Mouse (Mus musculus) midbrain, embryonic 16.5 days (tissue): ENCODE data around the gene Macrod1. TPM values are rescaled to one million over a fixed set of nuclear protein-coding genes. Genes with fewer than 3 reads are reported as not detected.
"Not testable (repeated sequence)": the region's sequence is repeated elsewhere in the genome, so short reads cannot be mapped to it uniquely, and the experiment has no call there.

Experiments used
- ATAC-seq: fragments of 200-750 bp; cut with Nextera tagmentation; 2 replicates; pipeline ENCODE4 v1.8.0; 2017; ENCODE audit warnings: moderate TSS enrichment
- H3K27ac ChIP-seq: fragments of 300-500 bp; sonication (generic); 2 replicates; pipeline ENCODE4 v1.5.1; 2014; ENCODE audit warnings: mild to moderate bottlenecking, low read length, mixed read lengths
- H3K27me3 ChIP-seq: fragments of 300-500 bp; sonication (generic); 2 replicates; pipeline ENCODE4 v1.6.1; 2014; ENCODE audit warnings: low read depth, low read length, mixed read lengths; ENCODE audit not compliant: control insufficient read depth, insufficient read depth
- H3K36me3 ChIP-seq: fragments of 300-500 bp; sonication (generic); 2 replicates; pipeline ENCODE4 v1.6.1; 2014; ENCODE audit warnings: mild to moderate bottlenecking, low read length, moderate library complexity, mixed read lengths; ENCODE audit not compliant: control insufficient read depth, insufficient read depth
- H3K4me1 ChIP-seq: fragments of 300-500 bp; sonication (generic); 2 replicates; pipeline ENCODE4 v1.6.1; 2014; ENCODE audit warnings: mild to moderate bottlenecking, low read length, mixed read lengths; ENCODE audit not compliant: control insufficient read depth, insufficient read depth
- H3K4me2 ChIP-seq: fragments of 300-500 bp; sonication (generic); 2 replicates; pipeline ENCODE4 v1.6.1; 2014; ENCODE audit warnings: mild to moderate bottlenecking, low read length, mixed read lengths
- H3K4me3 ChIP-seq: fragments of 300-500 bp; sonication (generic); 2 replicates; pipeline ENCODE4 v1.5.1; 2014; ENCODE audit warnings: low read depth, mild to moderate bottlenecking, low read length, moderate library complexity, mixed read lengths
- H3K9ac ChIP-seq: fragments of 300-500 bp; sonication (generic); 2 replicates; pipeline ENCODE4 v1.6.1; 2014; ENCODE audit warnings: low read depth, low read length, mixed read lengths
- H3K9me3 ChIP-seq: fragments of 300-500 bp; sonication (generic); replicated peaks from 2 replicates; pipeline ENCODE4 v1.6.1; 2014; ENCODE audit warnings: mild to moderate bottlenecking, low read length, mixed read lengths; ENCODE audit not compliant: control insufficient read depth, poor library complexity, severe bottlenecking
- WGBS: fragments of 180-500 bp; shearing (Covaris S2); extraction: QIAGEN DNeasy Blood & Tissue Kit; methylation state at CpG from one replicate; pipeline ENCODE4 v1.1.7; 2014; 5-methylcytosine and 5-hydroxymethylcytosine counted together
- polyA plus RNA-seq: library from polyadenylated mRNA; unstranded; fragments of >200 nt; fragmentation: Nextera tagmentation; extraction: Ambion mirVana; gene quantifications from 2 replicates; pipeline ENCODE4 v1.2.1, GENCODE M21; 2015

Macrod1 gene
- polyA plus RNA-seq, 1 experiment from 2014 or later = 5.9 TPM

DNA sequence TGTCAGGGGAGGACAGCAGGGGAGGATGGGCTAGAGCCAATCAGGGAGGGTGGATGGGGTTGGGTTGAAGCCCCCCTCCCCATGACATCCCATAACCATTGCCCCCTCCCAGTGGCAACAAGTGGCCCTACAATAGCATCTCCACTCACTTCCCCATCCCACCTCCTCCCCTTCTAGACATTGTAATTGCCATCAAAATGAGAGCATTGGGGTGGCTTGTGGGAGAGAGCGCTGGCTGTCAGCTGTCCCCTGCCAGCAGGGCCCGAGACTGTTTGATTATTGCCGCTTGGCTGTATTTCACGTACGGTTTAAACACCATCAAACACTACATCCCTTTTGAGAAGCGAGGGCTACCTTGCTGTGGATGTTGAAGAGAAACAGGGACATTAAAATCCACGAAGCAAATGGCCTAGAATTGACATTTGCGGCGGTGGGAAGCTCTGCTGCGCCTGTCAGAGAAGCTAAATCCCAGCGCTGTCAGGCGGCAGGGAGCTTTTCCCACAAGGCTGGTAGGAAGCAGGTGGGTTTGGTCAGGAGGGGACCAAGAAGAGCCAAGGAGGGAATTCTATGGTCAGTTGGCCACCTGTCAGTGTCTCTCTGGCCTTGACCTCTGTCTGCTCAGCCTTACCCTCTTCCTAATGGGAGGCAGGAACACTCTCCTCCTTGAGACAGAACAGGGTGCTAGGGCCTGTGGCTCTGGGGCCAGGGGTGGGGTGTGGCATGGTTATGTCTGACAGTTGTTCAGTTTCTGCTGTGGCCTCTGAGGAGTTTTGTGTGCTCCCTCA, 17.6 kb downstream of the Macrod1 start:
- peak overlapping the region; percentile 28; the same call in 1 of the 2 replicates for H3K9ac ChIP-seq
- no peak overlapping the region for H3K4me2 ChIP-seq
- H3K27me3 ChIP-seq = no peaks in the 10 kb centered on the region
- no peaks in the 10 kb centered on the region for H3K36me3 ChIP-seq
- peaks cover 29% of the 10 kb centered on the region for H3K4me1 ChIP-seq
- no peaks in the 10 kb centered on the region for H3K9me3 ChIP-seq
- H3K27ac ChIP-seq = no peak overlapping the region
- 21% methylated on average over 12 of the region's 12 CpGs for whole genome bisulfite sequencing
- no peak for ATAC-seq
- no peak overlapping the region for H3K4me3 ChIP-seq

DNA sequence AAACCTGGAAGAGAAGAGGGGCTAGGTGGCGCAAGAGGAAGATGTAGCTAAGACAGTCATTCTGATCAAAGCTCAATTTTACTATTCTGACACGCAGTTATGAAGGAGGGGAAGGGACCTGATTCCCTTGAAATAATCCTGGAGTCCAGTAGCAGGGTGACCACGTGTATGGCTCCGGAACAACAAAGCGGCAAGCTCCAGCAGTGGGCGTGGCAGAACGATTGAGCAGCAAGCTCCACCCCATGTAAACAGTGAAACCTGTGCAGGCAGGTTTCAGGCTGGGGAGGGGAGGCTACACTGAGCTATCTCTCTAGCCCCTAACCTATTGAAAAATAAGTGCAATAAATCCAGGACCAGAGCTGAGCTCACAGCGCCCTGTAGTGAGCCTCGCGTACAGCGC, 18.7 kb downstream of the Macrod1 start:
- not testable (repeated sequence) for H3K4me3 ChIP-seq, H3K4me2 ChIP-seq, H3K9ac ChIP-seq, H3K9me3 ChIP-seq, ATAC-seq, H3K36me3 ChIP-seq, H3K27ac ChIP-seq, H3K27me3 ChIP-seq
- H3K4me1 ChIP-seq = peaks cover 18% of the 10 kb centered on the region
- WGBS = 84% methylated on average over 11 of the region's 11 CpGs

- peaks cover 10% of the 10 kb centered on the region; the same call in 1 of the 2 replicates for H3K4me1 ChIP-seq
- H3K27me3 ChIP-seq = peaks cover 2% of the 10 kb centered on the region
- ATAC-seq = no peak
- H3K27ac ChIP-seq = no peak overlapping the region
- no peak overlapping the region for H3K4me3 ChIP-seq
- H3K9ac ChIP-seq = no peak overlapping the region
- H3K9me3 ChIP-seq = no peaks in the 10 kb centered on the region
- 31% methylated on average over 9 of the region's 9 CpGs for WGBS
- H3K4me2 ChIP-seq = no peak overlapping the region
- no peaks in the 10 kb centered on the region for H3K36me3 ChIP-seq
Measured at GRCm38 (mm10) chr19:7077666-7078065, 21.1 kb downstream of the Macrod1 start.

DNA sequence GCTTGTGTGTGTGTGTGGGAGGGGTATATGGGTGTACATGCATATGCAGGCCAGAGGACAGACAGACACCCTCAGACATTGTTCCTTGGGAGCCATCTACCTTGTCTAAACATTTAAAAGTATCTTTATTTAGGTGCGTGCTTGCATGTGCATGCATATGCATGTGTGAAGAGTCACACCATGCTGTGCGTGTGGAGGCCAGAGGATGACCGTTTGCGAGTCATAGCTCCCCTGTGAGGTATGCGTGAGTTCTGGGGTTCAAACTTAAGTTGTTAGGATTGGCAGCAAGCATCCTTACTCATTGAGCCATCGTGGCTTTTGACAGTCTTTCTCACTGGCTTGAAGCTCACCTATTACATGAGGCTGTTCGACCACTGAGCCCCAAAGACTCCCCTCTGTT, 21.7 kb downstream of the Macrod1 start:
- peaks cover 14% of the 10 kb centered on the region; the same call in 1 of the 2 replicates for H3K4me1 ChIP-seq
- no peak overlapping the region for H3K4me2 ChIP-seq
- no peak overlapping the region for H3K27ac ChIP-seq
- no peaks in the 10 kb centered on the region for H3K36me3 ChIP-seq
- WGBS = 88% methylated on average over 7 of the region's 7 CpGs
- H3K9ac ChIP-seq = no peak overlapping the region
- H3K27me3 ChIP-seq = peaks cover 2% of the 10 kb centered on the region
- H3K9me3 ChIP-seq = no peaks in the 10 kb centered on the region
- no peak overlapping the region for H3K4me3 ChIP-seq
- ATAC-seq = no peak

- no peak overlapping the region for H3K27ac ChIP-seq
- peaks cover 2% of the 10 kb centered on the region for H3K27me3 ChIP-seq
- H3K36me3 ChIP-seq = no peaks in the 10 kb centered on the region
- no peak overlapping the region for H3K9ac ChIP-seq
- ATAC-seq = no peak
- H3K4me2 ChIP-seq = no peak overlapping the region
- H3K4me1 ChIP-seq = peaks cover 25% of the 10 kb centered on the region
- no peak overlapping the region for H3K4me3 ChIP-seq
- no peaks in the 10 kb centered on the region for H3K9me3 ChIP-seq
- 75% methylated on average over 7 of the region's 7 CpGs for WGBS
Measured at GRCm38 (mm10) chr19:7081516-7082266, 25.1 kb downstream of the Macrod1 start.

GRCm38 (mm10) chr19:7083035-7083794, 26.6 kb downstream of the Macrod1 start:
- 13% methylated on average over 14 of the region's 14 CpGs for WGBS
- H3K9ac ChIP-seq = no peak overlapping the region
- H3K4me1 ChIP-seq = peaks cover 28% of the 10 kb centered on the region
- H3K27me3 ChIP-seq = peaks cover 2% of the 10 kb centered on the region
- H3K9me3 ChIP-seq = no peaks in the 10 kb centered on the region
- H3K27ac ChIP-seq = peak overlapping the region; percentile 63; the same call in 1 of the 2 replicates
- H3K4me3 ChIP-seq = no peak overlapping the region
- no peak overlapping the region for H3K4me2 ChIP-seq
- ATAC-seq = peak; percentile 54
- H3K36me3 ChIP-seq = no peaks in the 10 kb centered on the region

DNA sequence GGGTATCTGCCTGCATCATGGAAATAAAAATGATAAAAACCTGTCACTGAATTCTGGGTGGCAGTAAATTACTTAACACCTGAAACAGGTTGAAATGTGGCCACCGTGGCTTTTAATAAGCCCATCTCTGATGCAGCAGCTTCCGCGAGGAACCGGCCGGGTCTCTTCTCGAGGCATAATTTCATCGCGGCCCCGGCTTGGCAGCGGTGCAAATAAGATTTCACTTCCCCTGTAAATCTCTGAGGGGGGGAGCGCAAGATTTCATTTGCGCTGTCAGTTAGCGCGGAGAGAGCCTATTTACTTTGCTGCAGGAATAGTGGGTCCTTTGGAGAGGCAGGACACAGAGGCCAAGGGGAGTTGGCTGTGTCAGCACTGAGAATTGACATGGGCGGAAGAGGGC, 28.1 kb downstream of the Macrod1 start:
- no peak overlapping the region for H3K4me3 ChIP-seq
- H3K27me3 ChIP-seq = peaks cover 1% of the 10 kb centered on the region
- H3K4me2 ChIP-seq = no peak overlapping the region
- ATAC-seq = no peak
- H3K4me1 ChIP-seq = peaks cover 35% of the 10 kb centered on the region
- WGBS = 21% methylated on average over 15 of the region's 15 CpGs
- no peaks in the 10 kb centered on the region for H3K9me3 ChIP-seq
- peak overlapping the region; percentile 1; the same call in 1 of the 2 replicates for H3K9ac ChIP-seq
- H3K27ac ChIP-seq = no peak overlapping the region
- no peaks in the 10 kb centered on the region for H3K36me3 ChIP-seq

DNA sequence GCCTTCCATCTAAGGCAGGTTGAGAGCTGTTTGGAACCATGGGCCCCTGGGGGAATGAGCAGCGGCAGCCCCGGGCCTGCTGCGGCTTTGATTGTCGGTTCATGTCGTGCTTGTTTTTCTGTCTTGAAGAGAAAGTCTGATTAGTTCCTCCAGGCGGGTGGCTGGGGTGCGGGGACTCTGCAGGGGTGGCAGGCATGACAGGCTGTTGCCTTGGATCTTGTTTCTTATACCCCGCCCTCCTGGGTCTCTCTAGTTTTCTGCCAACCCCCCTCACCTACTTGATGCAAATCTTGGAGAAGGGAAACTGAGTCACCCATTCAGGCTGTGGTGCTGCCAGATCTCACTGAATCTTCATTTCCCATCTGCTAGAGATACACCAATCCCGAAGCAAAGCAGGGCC, 31.9 kb downstream of the Macrod1 start:
- Histone ChIP-seq H3K27ac (no peak overlapping the region), H3K36me3 (no peaks in the 10 kb centered on the region), H3K4me2 (no peak overlapping the region), H3K27me3 (no peaks in the 10 kb centered on the region), H3K9me3 (no peaks in the 10 kb centered on the region), H3K4me3 (no peak overlapping the region), H3K9ac (no peak overlapping the region), H3K4me1 (peaks cover 63% of the 10 kb centered on the region)
- ATAC-seq = no peak
- 13% methylated on average over 9 of the region's 9 CpGs for WGBS
